8 mouse cellular contexts compared by ENCODE assay signal in genomic region chr5:136987138-136987933, GRCm38 (mm10). TPM values are rescaled to one million over a fixed set of nuclear protein-coding genes. Genes with fewer than 3 reads are reported as not detected.
DNase-seq lines count a peak whose midpoint lies in the region; ATAC-seq lines count a peak whose summit lies in the region.

No protein-coding gene starts in this region.

- DNase-seq in adrenal gland, adult (ENCODE audit: inconsistent age in 2 of 2, low spot score in 1 of 2) = peak; percentile 89 to 97
- peak; percentile 73 for DNase-seq in embryo, embryonic 10 days (ENCODE audit: low spot score)
- DNase-seq in gastrocnemius, adult 8-10 months (ENCODE audit: low spot score in 2 of 2) = peak; percentile 77 to 81
- peak; percentile 12 for DNase-seq in hindlimb bud, embryonic 11.5 days (ENCODE audit: extremely low spot score, low read depth, low spot score)
- DNase-seq in left cerebral cortex, adult 8-10 months (ENCODE audit: low spot score in 2 of 2) = peak; percentile 82
- peak; percentile 83 for DNase-seq in right cerebral cortex, postnatal 25 days
- peak; percentile 88 for DNase-seq in yolk sac, embryonic 10.5 days (ENCODE audit: low spot score)

- ATAC-seq in megakaryocyte, adult 5-6 weeks (ENCODE audit: poor library complexity, severe bottlenecking) = peak; percentile 60

RNA-seq across cellular contexts. Expression of gene Znhit1, which starts 0.5 kb away (rescaled TPM):
- 10 to 100 TPM; 62.4 to 85.5 (median 72.4) TPM for total RNA-seq in gastrocnemius, adult 8-10 months (2022)
- 10 to 100 TPM; 81.9 to 92.7 (median 85.8) TPM for total RNA-seq in left cerebral cortex, adult 8-10 months (2022)
- 106 and 133 TPM in 2 replicates for total RNA-seq in megakaryocyte, adult 5-6 weeks (2015)
- total RNA-seq in megakaryocyte, adult 5-6 weeks (2017) = 57.7 and 67.9 TPM in 2 replicates

RNA-seq across cellular contexts. Expression of gene Plod3, which starts 0.5 kb away (rescaled TPM):
- total RNA-seq in gastrocnemius, adult 8-10 months (2022) = 10 to 100 TPM; 15.9 to 18.1 (median 17.0) TPM
- 10 to 100 TPM; 27.9 to 43.3 (median 34.2) TPM for total RNA-seq in left cerebral cortex, adult 8-10 months (2022)
- total RNA-seq in megakaryocyte, adult 5-6 weeks (2015) = 73.2 and 74.8 TPM in 2 replicates
- total RNA-seq in megakaryocyte, adult 5-6 weeks (2017) = 159 and 176 TPM in 2 replicates

RNA-seq across cellular contexts. Expression of gene Cldn15, which starts 20.9 kb away (rescaled TPM):
- 1 to 10 TPM in 3 of 4 experiments, under 1 TPM in 1; 0.99 to 2.0 (median 1.2) TPM for total RNA-seq in gastrocnemius, adult 8-10 months (2022)
- under 1 TPM in 2 of 4 experiments, not detected in 2; 0.23 to 0.25 TPM for total RNA-seq in left cerebral cortex, adult 8-10 months (2022)
- 13.3 and 15.8 TPM in 2 replicates for total RNA-seq in megakaryocyte, adult 5-6 weeks (2015)
- total RNA-seq in megakaryocyte, adult 5-6 weeks (2017) = 7.1 and 15.9 TPM in 2 replicates

RNA-seq across cellular contexts. Expression of gene Fis1, which starts 34.3 kb away (rescaled TPM):
- 100 to 1,000 TPM; 185 to 202 (median 194) TPM for total RNA-seq in gastrocnemius, adult 8-10 months (2022)
- 100 to 1,000 TPM; 256 to 283 (median 275) TPM for total RNA-seq in left cerebral cortex, adult 8-10 months (2022)
- total RNA-seq in megakaryocyte, adult 5-6 weeks (2015) = 288 and 310 TPM in 2 replicates
- 117 and 147 TPM in 2 replicates for total RNA-seq in megakaryocyte, adult 5-6 weeks (2017)

RNA-seq across cellular contexts. Expression of gene Vgf, which starts 38.9 kb away (rescaled TPM):
- total RNA-seq in gastrocnemius, adult 8-10 months (2022) = not detected
- 100 to 1,000 TPM; 243 to 291 (median 262) TPM for total RNA-seq in left cerebral cortex, adult 8-10 months (2022)
- total RNA-seq in megakaryocyte, adult 5-6 weeks (2015) = not detected in 2 replicates
- total RNA-seq in megakaryocyte, adult 5-6 weeks (2017) = not detected in 2 replicates

Comparison
In these comparisons a context has a peak if more than half of its experiments do, and no peak if none do; other contexts are left out.
1. Peak in every context shown above with its lines: DNase-seq and ATAC-seq.
2. DNase-seq: peak in every context shown above with its lines; median percentile 93 in adrenal gland, adult; 88 in yolk sac, embryonic 10.5 days; 83 in right cerebral cortex, postnatal 25 days; 82 in left cerebral cortex, adult 8-10 months; 79 in gastrocnemius, adult 8-10 months; 73 in embryo, embryonic 10 days; 12 in hindlimb bud, embryonic 11.5 days.